Mouse (Mus musculus): ENCODE data around the gene Ly86.
A peak's percentile ranks its signal among the peaks of the same experiment; 100 is the strongest.

DNA sequence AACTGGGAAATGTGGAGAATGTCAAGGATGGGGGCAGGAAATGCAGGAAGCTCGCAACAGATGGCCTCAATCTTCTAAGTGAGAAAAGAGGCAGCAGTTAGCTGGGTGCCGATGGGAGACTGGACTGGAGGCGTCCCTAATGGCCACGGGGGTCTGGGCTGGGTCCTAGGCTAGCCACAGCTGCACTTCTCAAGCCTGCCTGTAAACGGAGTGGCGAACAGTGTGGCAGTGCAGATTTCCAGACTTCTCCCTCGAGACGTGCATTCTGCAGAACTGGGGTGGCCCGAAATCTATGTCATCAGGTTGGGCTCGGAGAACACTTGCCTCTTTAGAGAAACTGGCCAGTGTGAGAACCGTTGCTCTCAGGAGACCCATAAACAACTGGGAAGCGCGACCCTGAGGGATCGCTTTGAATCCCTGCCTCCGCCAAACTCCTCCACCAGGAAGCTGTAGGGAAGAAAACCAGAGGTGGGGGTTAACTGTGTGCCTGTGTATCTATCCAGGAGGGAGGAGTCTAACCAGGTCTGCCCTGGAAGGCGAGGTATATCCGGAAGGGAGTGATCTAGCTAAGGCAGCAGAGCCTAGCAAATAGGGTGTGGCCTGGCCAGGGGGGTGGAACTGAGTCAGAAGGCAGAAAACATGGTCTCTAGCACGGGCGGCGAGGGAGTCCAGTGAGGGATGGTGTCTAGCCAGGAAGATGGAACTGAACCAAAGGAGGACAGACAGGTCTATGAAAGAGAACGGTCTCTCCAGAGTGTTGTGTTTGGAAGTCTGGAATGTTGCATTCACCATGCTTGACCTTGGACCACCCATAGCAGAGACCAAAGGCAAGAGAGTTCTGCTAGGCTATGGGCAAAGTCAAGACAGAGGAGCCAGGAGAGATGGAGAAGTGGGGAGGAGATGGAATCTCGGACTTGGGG is 107.3 kb downstream of the Ly86 start:
- TF ChIP-seq CTCF (IDR thresholded peaks at IDR 0.05; ENCODE audit: low read depth) (0 out of 2 replicates have a peak, but pooled peaks have one; percentile 14), EP300 (IDR thresholded peaks at IDR 0.05; ENCODE audit: low read depth) (no peak)
